Mouse (Mus musculus) spleen, postnatal 14 days (tissue): ENCODE measurements around the gene Hsd11b1.
A peak's percentile ranks its signal among the peaks of the same experiment; 100 is the strongest.

ENCODE experiments used
- DNase-seq, 2 experiments: peaks; one replicate each; pipeline ENCODE4 v3.0.0; 2021 to 2022; ENCODE audit warnings: low spot score in 2 of 2

Hsd11b1 gene

GRCm38 (mm10) chr1:193243571-193244193 lies 20.2 kb downstream of the Hsd11b1 start:
- DNase-seq, result no peak

- peak in 1 of 2 experiments; percentile 9 for DNase-seq
Measured at GRCm38 (mm10) chr1:193242863-193243262, 21.0 kb downstream of the Hsd11b1 start.

GRCm38 (mm10) chr1:193242238-193242637 lies 21.6 kb downstream of the Hsd11b1 start:
- peak in 1 of 2 experiments; percentile 6 for DNase-seq

GRCm38 (mm10) chr1:193241436-193241835 lies 22.4 kb downstream of the Hsd11b1 start:
- no peak for DNase-seq

GRCm38 (mm10) chr1:193238426-193238825 lies 25.4 kb downstream of the Hsd11b1 start:
- no peak for DNase-seq

- DNase-seq, result no peak
Measured at GRCm38 (mm10) chr1:193234930-193235329, 28.9 kb downstream of the Hsd11b1 start.

- no peak for DNase-seq
Measured at GRCm38 (mm10) chr1:193234130-193234645, 29.7 kb downstream of the Hsd11b1 start.

- DNase-seq, result no peak
Measured at GRCm38 (mm10) chr1:193232732-193233131, 31.1 kb downstream of the Hsd11b1 start.

GRCm38 (mm10) chr1:193230935-193231334 lies 32.9 kb downstream of the Hsd11b1 start:
- DNase-seq, result no peak

- no peak for DNase-seq
Measured at GRCm38 (mm10) chr1:193230531-193230930, 33.3 kb downstream of the Hsd11b1 start.

GRCm38 (mm10) chr1:193229570-193229969 lies 34.3 kb downstream of the Hsd11b1 start:
- DNase-seq, result no peak

- DNase-seq, result no peak
Measured at GRCm38 (mm10) chr1:193227537-193227936, 36.3 kb downstream of the Hsd11b1 start.

- DNase-seq, result no peak
Measured at GRCm38 (mm10) chr1:193226724-193227522, 37.0 kb downstream of the Hsd11b1 start.

GRCm38 (mm10) chr1:193226114-193226513 lies 37.8 kb downstream of the Hsd11b1 start:
- DNase-seq, result no peak

- no peak for DNase-seq
Measured at GRCm38 (mm10) chr1:193225531-193225930, 38.3 kb downstream of the Hsd11b1 start.

GRCm38 (mm10) chr1:193220408-193220807 lies 43.5 kb downstream of the Hsd11b1 start:
- DNase-seq, result no peak

GRCm38 (mm10) chr1:193216000-193216399 lies 47.9 kb downstream of the Hsd11b1 start:
- DNase-seq, result no peak

- DNase-seq, result no peak
Measured at GRCm38 (mm10) chr1:193214053-193214452, 49.8 kb downstream of the Hsd11b1 start.

- no peak for DNase-seq
Measured at GRCm38 (mm10) chr1:193211371-193211770, 52.5 kb downstream of the Hsd11b1 start.

- peak; percentile 30 to 60 for DNase-seq
Measured at GRCm38 (mm10) chr1:193208178-193208577, 55.7 kb downstream of the Hsd11b1 start.

- DNase-seq, result no peak
Measured at GRCm38 (mm10) chr1:193207503-193207902, 56.4 kb downstream of the Hsd11b1 start, which contains the start of gene Lamb3. Gene Lamb3 (plus strand): TSS chr1:193207699.

- DNase-seq, result no peak
Measured at GRCm38 (mm10) chr1:193205431-193205830, 58.4 kb downstream of the Hsd11b1 start.

GRCm38 (mm10) chr1:193203821-193204220 lies 60.1 kb downstream of the Hsd11b1 start:
- DNase-seq, result no peak
